Mouse (Mus musculus) retina, postnatal 1 day (tissue): ENCODE measurements at regions not wholly inside any gene's neighbourhood (a gene's known extent, or its start where the extent isn't known, plus 50 kb on each side); places are given as distances from the start of the nearest gene placed in this dataset.
A peak's percentile ranks its signal among the peaks of the same experiment; 100 is the strongest.
"Not testable (repeated sequence)": the region's sequence is repeated elsewhere in the genome, so short reads cannot be mapped to it uniquely, and the experiment has no call there.

Experiments
- DNase-seq: peaks from one replicate; pipeline ENCODE4 v3.0.0-alpha.2; 2012

- peak; percentile 48 for DNase-seq
These were observed 223.2 kb downstream of the Dact1 start for GRCm38 (mm10) chr12:71532708-71533450.

GRCm38 (mm10) chr12:71533701-71534100, 224.0 kb downstream of the Dact1 start:
- DNase-seq, result no peak

- DNase-seq, result no peak
These were observed 224.5 kb downstream of the Dact1 start for GRCm38 (mm10) chr12:71534199-71534598.

- DNase-seq, result no peak
These were observed 225.6 kb downstream of the Dact1 start for GRCm38 (mm10) chr12:71535251-71535650.

- not testable (repeated sequence) for DNase-seq
These were observed 226.1 kb downstream of the Dact1 start for GRCm38 (mm10) chr12:71535831-71536230.

- peak; percentile 47 for DNase-seq
These were observed 229.0 kb downstream of the Dact1 start for GRCm38 (mm10) chr12:71538691-71539090.

GRCm38 (mm10) chr12:71540279-71540678, 230.6 kb downstream of the Dact1 start:
- DNase-seq, result no peak

GRCm38 (mm10) chr12:71541961-71542360, 232.3 kb downstream of the Dact1 start:
- no peak for DNase-seq

GRCm38 (mm10) chr12:71543571-71544119, 234.0 kb downstream of the Dact1 start:
- DNase-seq, result peak; percentile 39

GRCm38 (mm10) chr12:71544401-71545159, 234.9 kb downstream of the Dact1 start:
- DNase-seq, result no peak

GRCm38 (mm10) chr12:71546523-71547265, 237.0 kb downstream of the Dact1 start:
- DNase-seq, result no peak

GRCm38 (mm10) chr12:71549336-71549735, 239.7 kb downstream of the Dact1 start:
- DNase-seq, result no peak

- DNase-seq, result no peak
These were observed 244.5 kb downstream of the Dact1 start for GRCm38 (mm10) chr12:71554212-71554611.

GRCm38 (mm10) chr12:71561259-71561658, 251.6 kb downstream of the Dact1 start:
- peak; percentile 37 for DNase-seq

- no peak for DNase-seq
These were observed 252.4 kb downstream of the Dact1 start for GRCm38 (mm10) chr12:71561918-71562572.

- no peak for DNase-seq
These were observed 253.5 kb downstream of the Dact1 start for GRCm38 (mm10) chr12:71563219-71563618.

- DNase-seq, result no peak
These were observed 256.7 kb downstream of the Dact1 start for GRCm38 (mm10) chr12:71566371-71566770.

GRCm38 (mm10) chr12:71568251-71568650, 258.6 kb downstream of the Dact1 start:
- DNase-seq, result no peak

GRCm38 (mm10) chr12:71568880-71569390, 259.3 kb downstream of the Dact1 start:
- no peak for DNase-seq

- no peak for DNase-seq
These were observed 260.0 kb downstream of the Dact1 start for GRCm38 (mm10) chr12:71569662-71570061.

- no peak for DNase-seq
These were observed 260.4 kb downstream of the Dact1 start for GRCm38 (mm10) chr12:71570116-71570515.

- DNase-seq, result peak; percentile 34
These were observed 257.9 kb upstream of the Daam1 start for GRCm38 (mm10) chr12:71572833-71573446.
